Mouse (Mus musculus): Measurements from ENCODE around the gene Foxl2. TPM values are rescaled to one million over a fixed set of nuclear protein-coding genes. Genes with fewer than 3 reads are reported as not detected.

Foxl2 gene
- polyA plus RNA-seq, 1 experiment from 2014 or later = not detected

GRCm38 (mm10) chr9:99001326-99001725 lies 46.2 kb downstream of the Foxl2 start:
- H3K27me3 ChIP-seq (replicated peaks) = no peaks in the 10 kb centered on the region
- H3K36me3 ChIP-seq = 0 out of 2 replicates have a peak, but pooled peaks cover 3% of the 10 kb centered on the region
- WGBS = 93% methylated on average over 6 of the region's 6 CpGs
- H3K4me2 ChIP-seq = no peak overlapping the region
- no peak for ATAC-seq (ENCODE audit: insufficient read depth, low FRiP score, low read depth)
- no peak overlapping the region for H3K9ac ChIP-seq
- no peak overlapping the region for H3K27ac ChIP-seq
- no peaks in the 10 kb centered on the region for H3K9me3 ChIP-seq
- no peaks in the 10 kb centered on the region for H3K4me1 ChIP-seq
- no peak overlapping the region for H3K4me3 ChIP-seq (replicated peaks)

Other genes with a start within 250 kb of the Foxl2 start
- not detected in 2 replicates for gene Prr23a1, start 112.8 kb upstream of the Foxl2 start, polyA plus RNA-seq (2015; fragmentation: Nextera tagmentation; extraction: Ambion mirVana)
- not detected in 2 replicates for gene Prr23a2, start 98.8 kb upstream of the Foxl2 start, polyA plus RNA-seq (2015; fragmentation: Nextera tagmentation; extraction: Ambion mirVana)
- 0.06 TPM in 1 of 2 replicates, not detected in the other for gene Prr23a3, start 90.5 kb upstream of the Foxl2 start, polyA plus RNA-seq (2015; fragmentation: Nextera tagmentation; extraction: Ambion mirVana)
- gene 7420426K07Rik, start 52.2 kb upstream of the Foxl2 start, polyA plus RNA-seq (2015; fragmentation: Nextera tagmentation; extraction: Ambion mirVana) = not detected in 2 replicates
- 41.5 and 42.1 TPM in 2 replicates for gene Faim, start 31.1 kb downstream of the Foxl2 start, polyA plus RNA-seq (2015; fragmentation: Nextera tagmentation; extraction: Ambion mirVana)
- gene Gm1123, start 80.4 kb downstream of the Foxl2 start, polyA plus RNA-seq (2015; fragmentation: Nextera tagmentation; extraction: Ambion mirVana) = 2.2 and 2.9 TPM in 2 replicates
- gene Pik3cb, start 185.3 kb downstream of the Foxl2 start, polyA plus RNA-seq (2015; fragmentation: Nextera tagmentation; extraction: Ambion mirVana) = 1.3 TPM in 2 replicates